Mouse (Mus musculus) v-Abl transformed pro-B cells (cell line): ENCODE results near the gene Chst3.
"Not testable (repeated sequence)": the region's sequence is repeated elsewhere in the genome, so short reads cannot be mapped to it uniquely, and the experiment has no call there.

Source experiments
- in situ Hi-C, 2 experiments: fragments of 400-800 bp; cut with MboI; formaldehyde crosslinking; loops; one replicate each; pipeline ENCODE4 v1.15.1; 2025; ENCODE audit not compliant: unreplicated experiment in 2 of 2

The Chst3 gene

DNA sequence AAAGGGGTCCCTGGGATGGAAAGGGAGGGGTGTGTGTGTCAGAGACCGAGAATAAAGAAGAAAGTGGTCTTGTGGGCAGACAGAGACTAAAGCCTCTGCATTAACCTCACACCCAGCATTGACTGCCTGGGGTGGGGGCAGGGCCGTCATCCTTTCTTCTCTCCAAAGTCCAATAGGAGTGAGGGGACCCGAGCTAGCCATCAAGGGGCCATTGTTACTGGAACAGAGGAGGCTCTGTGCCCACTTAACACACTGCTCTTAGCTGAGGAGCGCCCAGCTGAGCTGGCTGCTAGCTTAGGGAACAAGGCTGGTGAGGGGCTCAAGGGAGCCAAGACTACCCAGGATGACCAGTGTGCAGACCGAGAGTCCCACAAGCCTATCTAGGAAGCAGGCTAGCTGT is 16.3 kb downstream of the Chst3 start:
- in situ Hi-C loops: no loop called here

DNA sequence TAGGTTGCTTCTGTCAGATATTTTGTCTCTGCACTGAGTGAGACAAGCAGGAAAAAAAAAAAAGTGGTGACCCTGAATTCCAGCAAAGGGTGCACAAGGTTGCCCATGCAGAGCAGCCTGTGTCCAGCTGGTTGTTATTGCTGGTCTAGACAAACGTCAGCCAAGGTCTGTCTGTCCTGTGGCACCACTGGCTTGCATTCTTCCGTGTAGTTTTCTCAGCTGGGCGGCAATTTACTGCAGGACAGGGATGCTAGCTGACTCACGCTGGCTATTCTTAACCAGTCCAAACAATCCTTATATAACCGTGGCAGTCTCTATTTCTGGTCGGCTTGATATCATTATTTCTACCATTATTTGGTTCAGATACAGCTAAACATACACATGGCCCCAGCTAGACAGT is 18.1 kb downstream of the Chst3 start:
- in situ Hi-C loops: no loop called here

DNA sequence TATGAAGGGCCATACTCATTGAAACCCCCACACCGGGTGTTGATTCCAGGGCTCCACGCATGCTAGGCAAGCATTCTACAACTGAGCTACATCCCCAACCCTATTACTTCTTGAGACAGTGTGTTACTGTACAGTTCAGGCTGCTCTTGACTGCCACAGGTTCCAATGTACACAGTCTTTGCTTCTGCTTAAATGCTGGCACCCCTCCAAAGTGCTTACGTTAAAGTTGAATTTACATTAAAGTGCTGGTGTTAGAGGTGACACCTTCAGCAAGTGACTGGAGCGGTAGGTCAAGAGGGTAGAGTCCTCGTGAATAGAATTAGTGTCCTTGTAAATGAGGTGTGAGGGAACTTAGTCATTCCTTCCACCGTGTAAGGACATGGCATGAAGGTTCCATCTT is 19.7 kb downstream of the Chst3 start:
- in situ Hi-C loops: no loop called here

DNA sequence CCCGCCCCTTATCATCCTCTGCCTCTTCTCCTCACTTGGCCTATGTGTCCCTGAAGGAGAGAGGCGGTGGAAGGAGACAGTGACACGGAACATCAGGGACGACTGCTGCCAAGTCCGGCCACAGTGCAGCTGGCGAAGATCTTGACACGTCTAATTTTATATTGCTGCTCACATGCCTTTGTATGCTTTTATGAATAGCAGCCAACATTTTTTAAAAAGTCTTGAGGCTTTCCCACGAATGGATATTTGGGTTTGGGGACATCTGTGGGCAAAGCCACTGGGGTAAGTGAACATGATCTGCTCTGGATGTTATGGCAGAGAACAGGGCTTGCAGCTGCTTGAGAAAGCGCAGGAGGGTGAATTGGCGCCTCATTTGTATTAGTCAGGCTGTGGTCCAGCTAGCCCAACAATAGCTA is 21.6 kb downstream of the Chst3 start:
- in situ Hi-C loops: no loop called here

DNA sequence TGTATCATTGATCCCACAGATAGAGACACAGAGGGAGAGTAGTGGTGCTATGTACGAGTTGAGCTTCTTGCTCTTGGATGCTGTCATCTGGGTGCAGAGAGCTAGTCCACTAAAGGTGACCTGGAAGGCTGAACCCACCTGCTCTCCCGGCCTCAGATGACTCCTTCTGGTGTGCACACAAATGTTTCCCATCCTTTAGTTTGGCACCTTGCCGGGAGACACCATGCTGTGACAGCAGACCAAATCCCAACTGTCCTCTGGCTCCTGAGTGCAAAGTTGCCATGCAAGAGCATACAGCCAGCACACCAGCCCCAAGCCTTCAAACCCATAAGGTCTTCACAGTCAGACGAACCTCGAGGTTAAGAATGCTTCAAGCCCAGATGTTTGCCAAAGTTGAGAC is 22.1 kb downstream of the Chst3 start:
- in situ Hi-C loops: no loop called here

DNA sequence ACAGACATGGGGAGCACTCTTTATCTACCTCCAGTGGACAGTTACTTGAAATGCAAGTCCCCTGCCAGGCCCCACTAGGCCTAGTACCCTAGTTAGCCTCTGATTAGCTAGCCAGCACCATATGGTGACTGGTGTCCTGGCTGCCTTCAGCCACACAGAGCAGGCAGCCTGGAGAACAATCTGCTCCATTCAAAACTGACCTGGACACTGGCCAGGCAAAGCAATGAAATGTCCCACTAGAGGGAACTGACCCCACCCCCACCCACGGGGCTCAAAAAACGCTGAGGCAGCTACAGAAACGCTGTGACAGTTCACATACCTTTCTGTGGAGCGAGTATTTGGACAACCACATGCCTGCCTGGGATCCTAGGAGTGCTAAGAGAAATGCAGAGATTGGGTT is 24.0 kb downstream of the Chst3 start:
- in situ Hi-C loops: no loop called here

DNA sequence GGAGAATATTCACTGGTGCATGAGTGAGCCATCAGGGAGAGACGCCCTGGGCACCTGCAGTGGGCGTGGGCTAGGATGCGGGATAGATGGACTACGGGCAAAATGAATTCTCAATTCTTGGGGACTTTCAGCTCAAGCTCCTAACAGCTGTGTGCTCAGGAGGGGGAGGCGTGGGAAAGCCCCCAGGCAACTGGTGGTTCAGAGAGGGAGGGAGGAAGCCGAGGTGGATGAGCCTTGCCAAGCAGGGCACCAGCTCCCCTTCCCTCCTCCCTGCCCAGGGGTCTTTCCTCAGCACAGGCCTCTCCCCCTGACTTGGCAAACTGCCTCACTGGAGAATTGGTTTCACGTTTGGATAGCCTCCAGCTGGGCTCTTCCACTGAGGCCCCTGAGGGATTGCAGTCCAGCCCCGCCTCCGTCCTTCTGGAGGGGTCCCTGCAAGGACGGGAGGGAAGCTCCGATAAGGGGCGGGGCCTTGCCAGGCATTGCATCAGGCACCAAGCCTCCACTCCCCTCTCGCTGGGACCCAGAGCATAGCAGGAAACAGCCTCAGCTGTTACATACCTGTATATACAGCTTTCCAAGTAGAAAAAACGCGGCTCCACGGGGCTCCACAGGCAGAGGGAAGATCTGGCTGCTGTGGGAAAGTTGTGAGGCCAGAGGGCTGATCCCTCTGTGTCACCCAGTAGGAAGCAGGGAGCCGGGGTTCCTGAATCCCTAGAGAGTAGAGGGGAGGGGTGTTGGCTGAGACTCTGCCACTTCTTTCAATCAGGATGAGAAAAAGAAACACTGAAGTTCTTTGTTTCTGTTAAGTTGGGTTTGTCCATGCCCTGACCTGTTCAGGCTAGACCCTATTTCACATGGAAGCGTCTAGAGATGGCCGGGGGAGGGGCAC is 25.3 kb downstream of the Chst3 start:
- in situ Hi-C loops: loop anchor here in 1 of 2 experiments (5.0 kb wide), 1 partner anchor 36 kb away; no protein-coding TSS in a partner anchor

DNA sequence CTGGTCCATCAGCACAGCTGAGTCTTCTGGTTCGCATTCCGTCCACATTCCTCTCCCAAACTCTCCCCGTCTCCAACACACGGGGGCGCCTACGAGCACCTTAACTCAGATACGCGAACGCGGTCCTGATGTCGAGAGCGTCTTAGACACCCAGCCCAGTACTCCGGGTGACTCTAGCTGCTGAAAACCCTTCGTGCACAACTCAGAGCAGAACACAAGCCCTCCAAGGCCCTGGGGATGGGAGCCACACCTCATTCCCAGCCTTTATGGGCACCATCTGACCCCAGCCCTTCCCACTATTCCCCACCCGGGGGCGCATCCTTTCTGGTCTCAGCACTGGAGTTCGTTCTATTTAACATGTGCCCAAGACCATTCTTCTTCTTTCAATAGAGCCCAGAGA is 27.3 kb downstream of the Chst3 start:
- in situ Hi-C loops: loop anchor here in 1 of 2 experiments (5.0 kb wide), 1 partner anchor 34 kb away; no protein-coding TSS in a partner anchor

DNA sequence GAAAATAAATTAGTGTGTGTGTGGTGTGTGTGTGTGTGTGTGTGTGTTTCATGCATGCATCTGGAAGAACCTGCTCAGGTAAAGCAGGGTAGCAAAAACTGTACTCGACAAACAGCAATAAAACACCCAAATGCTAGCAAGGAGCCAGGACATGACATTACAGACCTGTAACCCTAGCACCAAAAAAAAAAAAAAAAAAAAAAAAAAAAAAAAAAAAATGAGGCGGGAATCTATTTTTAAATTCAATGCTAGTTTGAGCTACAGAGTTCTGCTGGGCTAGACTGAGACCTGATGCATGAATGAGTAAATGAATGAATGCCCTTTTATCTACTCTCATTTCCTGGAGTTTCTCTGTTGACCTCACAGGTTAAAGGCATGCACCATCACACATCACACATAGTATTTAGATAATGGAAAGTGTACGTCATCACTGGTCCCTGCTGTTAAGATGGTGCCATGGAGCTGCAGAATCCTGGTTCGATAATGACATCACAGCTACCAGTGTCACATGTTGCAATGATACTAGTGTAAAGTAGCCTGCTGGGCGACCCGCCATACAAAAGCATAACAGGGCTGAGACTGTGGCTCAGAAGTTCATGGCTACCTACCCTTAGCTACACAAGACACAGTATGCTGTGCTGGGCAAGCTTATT is 29.4 kb downstream of the Chst3 start:
- in situ Hi-C loops: loop anchor here in 1 of 2 experiments (5.0 kb wide), 1 partner anchor 32 kb away; no protein-coding TSS in a partner anchor

DNA sequence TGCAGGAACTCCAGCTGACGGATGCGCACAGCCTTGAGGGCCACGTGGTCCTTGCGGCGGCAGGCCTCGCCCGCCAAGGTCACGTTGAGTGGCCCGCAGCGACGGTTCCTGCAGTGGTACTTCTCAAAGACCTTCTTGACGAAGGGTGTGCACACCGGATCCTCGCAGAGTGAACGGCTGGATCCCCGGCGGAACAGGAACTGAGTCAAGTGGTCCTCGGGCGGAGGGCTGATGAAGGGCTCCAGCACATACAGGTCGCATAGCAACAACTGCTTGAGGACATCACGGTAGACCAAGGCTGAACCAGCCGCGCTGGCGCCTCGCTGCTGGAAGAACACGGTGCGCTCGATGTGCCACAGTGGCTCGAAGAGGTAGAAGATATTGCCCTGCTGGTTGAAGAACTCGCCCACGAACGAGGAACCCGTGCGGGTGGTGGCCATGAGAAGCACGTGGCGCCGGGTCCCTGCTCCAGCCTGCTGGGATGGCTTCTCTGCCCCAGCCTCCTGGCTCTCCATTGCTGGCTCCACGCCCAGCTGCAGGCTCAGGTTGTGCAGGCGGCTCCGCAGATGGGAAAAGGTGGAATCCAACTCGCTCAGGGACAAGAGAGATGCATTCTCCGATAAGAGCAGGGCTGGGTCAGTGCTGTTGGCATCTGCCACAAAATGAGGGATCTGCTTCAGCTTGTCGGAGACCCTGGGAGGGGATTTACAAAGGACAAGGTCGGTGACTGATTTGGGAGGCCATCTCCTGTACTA is 32.7 kb downstream of the Chst3 start:
- in situ Hi-C loops: no loop called here

DNA sequence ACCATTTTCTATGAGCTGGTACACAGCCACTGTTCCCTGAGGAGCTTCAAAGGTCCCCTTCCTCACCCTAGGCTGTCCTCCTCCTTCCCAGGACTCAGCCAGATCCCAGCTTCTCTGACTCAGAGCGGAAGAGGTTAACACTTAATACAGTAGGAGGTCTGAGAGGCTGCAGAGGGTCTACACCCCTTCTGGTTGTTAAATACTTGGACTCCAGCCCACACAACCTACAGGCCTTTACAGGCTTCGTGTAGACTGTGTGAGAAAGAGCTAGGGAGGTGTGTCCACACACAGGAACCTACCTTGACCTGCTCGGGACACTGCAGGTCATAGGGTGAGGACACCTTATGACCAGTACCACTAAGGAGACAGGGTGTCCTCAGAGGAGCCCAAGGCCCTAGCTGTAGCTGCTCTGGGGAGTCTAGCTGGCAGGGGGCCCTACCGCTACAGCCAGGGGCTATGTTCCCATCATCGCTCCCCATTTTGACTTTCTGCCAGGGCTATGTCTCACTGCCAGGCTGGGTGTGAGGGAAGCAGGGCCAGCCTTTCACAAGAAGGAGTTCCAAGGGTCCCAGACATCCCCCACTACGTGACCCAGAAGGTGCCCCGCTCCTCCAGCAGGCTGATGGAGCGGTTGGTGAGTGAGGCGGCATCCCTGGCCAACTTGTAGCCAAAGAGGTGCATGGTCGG is 33.9 kb downstream of the Chst3 start:
- in situ Hi-C loops: no loop called here

DNA sequence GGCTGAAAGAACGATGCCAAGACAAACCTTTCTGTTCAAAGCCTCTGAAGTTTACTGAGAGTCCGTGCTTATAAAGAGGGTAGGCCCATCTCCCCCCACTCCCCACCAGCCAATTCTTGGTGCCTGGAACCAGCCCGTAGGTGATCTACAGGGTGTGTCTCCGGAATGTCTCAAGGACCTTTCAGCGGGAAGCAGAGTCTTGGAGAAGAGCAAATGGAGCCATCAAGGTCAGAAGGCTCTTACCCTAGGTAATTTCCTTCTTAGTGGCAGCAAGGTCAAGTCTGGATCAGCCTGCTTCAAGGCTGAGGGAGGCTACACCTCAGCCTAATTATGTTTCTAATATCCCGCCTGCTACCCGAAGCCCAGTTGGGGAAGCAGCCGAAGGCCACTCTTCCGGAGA is 43.8 kb downstream of the Chst3 start:
- in situ Hi-C loops: not testable (repeated sequence)

DNA sequence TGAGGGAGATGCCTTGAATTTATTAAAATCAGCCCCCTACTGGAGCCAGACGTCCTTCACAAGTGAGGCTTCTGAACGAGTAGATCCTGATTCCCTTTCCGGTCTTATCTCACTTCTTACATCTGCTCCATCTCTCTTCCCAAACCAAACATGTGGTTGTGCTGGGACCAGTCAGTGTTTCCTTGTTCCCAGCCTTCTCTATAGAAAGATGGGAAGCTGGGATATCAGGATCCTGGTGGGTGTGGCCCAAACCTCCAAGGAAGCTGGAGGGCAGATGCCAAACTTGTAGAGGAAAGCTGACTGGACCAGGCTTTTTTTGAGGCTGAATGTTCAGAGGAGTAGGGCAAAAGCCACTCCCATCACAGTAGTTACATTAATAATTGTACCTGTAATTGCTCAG is 44.6 kb downstream of the Chst3 start:
- in situ Hi-C loops: no loop called here

DNA sequence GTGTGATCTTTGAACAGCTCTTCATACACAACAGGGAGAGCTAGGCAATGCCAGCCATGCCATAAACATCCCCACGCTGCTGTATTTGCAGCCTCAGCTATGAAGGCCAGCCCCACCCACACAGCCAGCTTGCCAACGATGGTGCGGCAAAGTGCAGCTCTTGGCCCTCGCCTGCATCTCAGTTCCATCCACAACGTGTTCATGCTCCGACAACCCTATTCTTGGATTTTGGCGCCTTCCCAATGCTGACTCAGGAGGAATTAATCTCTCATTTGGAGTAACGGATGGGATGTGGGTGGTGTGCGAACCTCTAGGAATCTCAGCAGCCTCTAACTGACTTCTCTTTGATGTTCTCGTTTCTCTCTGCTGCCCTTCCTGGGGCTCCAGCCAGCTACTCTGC is 46.0 kb downstream of the Chst3 start:
- in situ Hi-C loops: no loop called here

DNA sequence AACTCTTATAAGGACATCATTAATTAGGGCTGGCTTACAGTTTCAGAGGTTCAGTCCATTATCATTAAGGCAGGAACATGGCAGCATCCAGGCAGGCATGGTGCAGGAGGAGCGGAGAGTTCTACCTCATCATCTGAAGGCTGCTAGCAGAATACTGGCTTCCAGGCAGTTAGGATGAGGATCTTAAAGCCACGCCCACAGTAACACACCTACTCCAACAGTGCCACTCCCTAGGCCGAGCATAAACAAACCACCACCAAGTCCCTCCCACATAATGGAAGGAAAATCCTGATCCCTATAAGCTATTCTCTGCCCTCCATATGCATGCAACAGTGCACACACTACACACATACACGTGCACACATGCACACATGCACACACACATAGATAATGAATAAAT is 46.8 kb downstream of the Chst3 start:
- in situ Hi-C loops: no loop called here

DNA sequence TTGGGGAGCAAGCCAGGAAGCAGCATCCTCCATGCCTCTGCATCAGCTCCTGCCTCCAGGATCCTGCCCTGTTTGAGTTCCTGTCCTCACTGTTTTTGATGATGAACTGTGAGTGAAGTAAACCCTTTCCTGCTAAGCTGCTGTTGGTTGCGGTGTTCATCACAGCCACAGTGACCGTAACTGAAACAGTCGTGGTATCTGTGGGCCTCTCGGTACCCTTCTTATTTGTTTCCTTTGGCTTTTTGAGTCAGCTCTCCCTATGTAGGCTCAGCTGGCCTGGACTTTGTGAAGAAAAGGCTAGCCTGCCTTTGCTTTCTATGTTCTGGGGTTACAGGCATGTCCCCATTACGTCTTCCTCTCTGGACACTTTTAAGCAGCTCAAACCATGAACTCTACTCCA is 47.7 kb downstream of the Chst3 start:
- in situ Hi-C loops: no loop called here

DNA sequence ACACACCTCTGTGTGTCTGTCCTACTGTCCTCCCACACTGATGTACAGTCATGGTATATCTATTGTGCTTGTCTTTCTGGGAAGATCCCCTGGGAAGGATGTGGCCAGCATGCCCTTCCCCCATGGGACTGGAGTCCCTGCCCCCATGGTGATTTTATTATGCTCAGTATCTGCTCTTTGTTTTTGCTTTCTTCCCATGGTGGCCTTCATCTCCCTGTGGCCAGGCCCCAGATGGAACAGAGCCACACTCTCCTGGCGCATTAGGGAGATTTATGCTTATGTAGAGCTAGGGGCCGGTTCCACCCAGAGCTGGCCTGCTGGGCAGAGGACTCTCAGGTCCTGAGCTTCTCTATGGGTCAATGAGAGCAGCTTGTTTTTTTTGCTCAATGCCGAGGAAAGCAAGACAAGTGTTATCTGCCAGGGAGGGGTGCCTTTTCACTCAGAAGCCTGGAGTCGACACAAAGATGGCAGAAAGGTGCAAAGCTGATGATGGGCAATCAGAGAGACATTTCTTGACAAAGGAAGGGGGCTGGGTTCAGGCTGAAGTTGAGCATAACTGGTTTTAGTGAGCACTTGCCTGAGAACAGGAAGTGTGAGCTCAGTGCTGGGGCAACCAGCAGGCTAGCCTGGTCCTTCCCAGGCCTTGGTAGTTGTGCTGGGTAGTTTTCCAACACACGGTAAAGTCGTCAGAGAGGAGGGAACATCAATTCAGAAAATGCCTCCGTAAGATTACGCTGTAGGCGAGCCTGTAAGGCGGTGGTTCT is 48.6 kb downstream of the Chst3 start:
- in situ Hi-C loops: no loop called here

DNA sequence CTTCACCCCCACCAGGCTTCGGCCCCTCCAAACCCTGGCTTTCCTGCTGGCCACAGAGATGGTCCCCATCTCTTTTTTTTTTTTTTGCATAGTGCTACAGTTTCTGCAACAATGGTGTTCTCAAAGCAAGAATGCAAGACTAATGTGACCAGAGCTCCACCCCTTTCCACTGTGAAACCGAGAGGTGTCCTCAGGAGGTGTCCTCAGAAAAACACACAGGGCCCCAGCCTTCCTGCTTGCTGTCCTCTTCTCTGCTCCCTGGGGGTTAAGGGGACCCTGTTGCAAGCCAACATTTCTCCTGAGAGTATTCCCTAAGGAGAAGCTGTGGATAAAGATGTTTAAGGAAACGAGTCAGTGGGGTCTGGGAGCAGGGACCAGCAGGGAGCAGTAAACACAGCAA is 50.1 kb downstream of the Chst3 start:
- in situ Hi-C loops: no loop called here

DNA sequence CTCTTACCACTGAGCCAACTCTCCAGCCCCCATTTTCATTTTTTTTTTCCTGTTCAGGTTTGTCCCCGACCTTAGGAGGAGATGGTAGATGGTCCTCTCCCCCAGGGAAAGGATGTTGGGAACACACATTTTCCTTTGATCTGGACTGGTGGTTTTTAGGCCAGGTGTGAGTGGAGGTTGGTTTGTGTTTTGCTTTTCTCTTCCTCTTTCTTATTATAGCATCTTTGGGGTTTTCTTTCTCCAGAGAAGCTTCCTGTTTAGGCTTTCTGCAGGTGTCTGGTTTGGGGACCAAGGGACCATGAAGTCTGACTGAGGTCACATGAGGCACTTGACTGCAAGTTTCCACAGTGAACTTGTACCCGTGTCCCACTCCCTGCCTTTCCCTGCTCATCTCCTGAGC is 50.8 kb downstream of the Chst3 start:
- in situ Hi-C loops: no loop called here

DNA sequence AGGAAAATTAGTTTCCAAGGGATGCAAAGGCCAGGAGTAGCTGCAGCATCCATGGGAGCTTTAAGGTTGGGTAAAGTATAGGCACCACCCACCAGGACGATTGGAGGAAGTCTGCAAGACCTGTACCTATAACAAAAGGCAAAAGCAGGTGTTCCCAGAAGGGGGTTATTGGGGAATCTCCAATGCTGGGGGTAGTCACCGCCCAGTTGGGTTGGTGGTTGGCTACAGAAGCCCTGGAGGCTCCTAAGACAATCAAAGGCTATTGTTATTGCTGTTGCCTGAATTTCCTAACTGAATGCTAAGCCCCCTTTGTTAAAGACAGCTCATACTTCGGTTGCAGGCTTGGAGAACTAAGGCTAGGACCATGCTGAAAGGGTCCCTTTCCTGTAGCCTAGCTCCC is 53.0 kb downstream of the Chst3 start:
- in situ Hi-C loops: no loop called here
